Mouse (Mus musculus) limb, embryonic 14.5 days (tissue): ENCODE data around the gene Sema4f. TPM values are rescaled to one million over a fixed set of nuclear protein-coding genes. Genes with fewer than 3 reads are reported as not detected.

Experiments
- ATAC-seq: fragments of 200-750 bp; cut with Nextera tagmentation; 2 replicates; pipeline ENCODE4 v1.8.0; 2017; ENCODE audit warnings: low read depth, moderate number of reproducible peaks, moderate TSS enrichment; ENCODE audit not compliant: low FRiP score
- DNase-seq: peaks from one replicate; pipeline ENCODE4 v3.0.0-alpha.2; 2015; ENCODE audit warnings: low spot score
- H3K27ac ChIP-seq: fragments of 300-500 bp; sonication (generic); replicated peaks from 2 replicates; pipeline ENCODE4 v1.5.1; 2014; ENCODE audit warnings: low read depth, mild to moderate bottlenecking, low read length, moderate library complexity, mixed read lengths
- H3K27me3 ChIP-seq: fragments of 300-500 bp; sonication (generic); 2 replicates; pipeline ENCODE4 v1.6.1; 2014; ENCODE audit warnings: low read length, mixed read lengths; ENCODE audit not compliant: control insufficient read depth, insufficient read depth
- H3K36me3 ChIP-seq: fragments of 300-500 bp; sonication (generic); 2 replicates; pipeline ENCODE4 v1.6.1; 2014; ENCODE audit warnings: mild to moderate bottlenecking, low read length, moderate library complexity, mixed read lengths; ENCODE audit not compliant: control insufficient read depth, insufficient read depth
- H3K4me1 ChIP-seq: fragments of 300-500 bp; sonication (generic); 2 replicates; pipeline ENCODE4 v1.6.1; 2014; ENCODE audit warnings: antibody characterized with exemption, low read length, mixed read lengths; ENCODE audit not compliant: control insufficient read depth, insufficient read depth
- H3K4me2 ChIP-seq: fragments of 300-500 bp; sonication (generic); replicated peaks from 2 replicates; pipeline ENCODE4 v1.6.1; 2014; ENCODE audit warnings: low read depth, mild to moderate bottlenecking, low read length, moderate library complexity; ENCODE audit not compliant: severe bottlenecking
- H3K4me3 ChIP-seq: fragments of 300-500 bp; sonication (generic); replicated peaks from 2 replicates; pipeline ENCODE4 v1.5.1; 2014; ENCODE audit warnings: low read length
- H3K9ac ChIP-seq: fragments of 300-500 bp; sonication (generic); 2 replicates; pipeline ENCODE4 v1.6.1; 2014; ENCODE audit warnings: mild to moderate bottlenecking, low read depth, low read length, moderate library complexity; ENCODE audit not compliant: severe bottlenecking
- H3K9me3 ChIP-seq: fragments of 300-500 bp; sonication (generic); 2 replicates; pipeline ENCODE4 v1.6.1; 2016; ENCODE audit warnings: low read length; ENCODE audit not compliant: control insufficient read depth
- POLR2A ChIP-seq: fragments of 200-500 bp; IDR thresholded peaks from 2 replicates; pipeline ENCODE4 v1.8.0; 2012; ENCODE audit warnings: inconsistent platforms, mild to moderate bottlenecking, moderate library complexity, borderline replicate concordance; ENCODE audit not compliant: insufficient read depth, insufficient read length; ENCODE audit errors: extremely low read depth
- WGBS: fragments of 180-500 bp; shearing (Covaris S2); extraction: QIAGEN DNeasy Blood & Tissue Kit; methylation state at CpG from one replicate; pipeline ENCODE4 v1.1.7; 2014; 5-methylcytosine and 5-hydroxymethylcytosine counted together
- polyA plus RNA-seq, 2 experiments: library from polyadenylated mRNA; depleted of rRNA in 1 of 2; stranded (reverse) in 1 of 2; unstranded in 1 of 2; fragments of >200 nt; fragmentation: Nextera tagmentation in 1 of 2; extraction: Ambion mirVana in 1 of 2; gene quantifications; 2 replicates each; pipeline versions ENCODE4 v1.2.1 to v1.2.3; 2012 to 2014

Gene Sema4f
- polyA plus RNA-seq, 2 experiments = 1.1 to 3.2 TPM

DNA sequence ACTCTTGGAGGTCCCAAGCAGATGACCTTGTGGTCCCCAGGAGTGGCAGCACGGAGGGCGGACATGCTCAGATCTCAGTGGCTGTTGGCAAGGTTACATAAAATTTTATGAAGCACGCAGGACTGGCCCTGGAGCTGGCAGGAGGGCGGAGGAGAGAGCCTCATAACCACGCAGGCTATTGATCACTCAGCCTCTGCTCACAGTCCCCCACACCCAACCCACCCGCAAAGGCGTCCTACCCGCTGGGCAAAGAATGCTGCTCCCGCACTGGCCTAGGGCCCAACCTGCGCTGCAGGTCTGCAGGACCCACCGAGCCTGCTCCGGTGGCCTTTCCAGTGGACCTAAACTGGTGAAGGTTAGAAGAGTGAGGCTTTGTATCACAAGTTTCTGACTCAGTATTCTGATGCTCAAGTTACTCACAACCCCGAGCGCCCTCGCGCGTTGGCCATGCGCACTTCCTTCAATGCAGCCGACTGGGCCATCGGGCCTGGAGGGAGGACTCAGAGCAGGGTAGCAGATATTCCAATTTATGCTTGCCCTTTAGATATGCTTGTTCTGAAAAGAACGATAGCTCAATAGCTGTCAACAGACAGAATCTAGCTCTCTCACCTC lies 58.0 kb downstream of the Sema4f start:
- no peak for TF ChIP-seq POLR2A
- Histone ChIP-seq H3K36me3 (no peaks in the 10 kb centered on the region), H3K9ac (0 out of 2 replicates have a peak overlapping the region, but pooled peaks have one; percentile 34), H3K4me3 (no peak overlapping the region), H3K27ac (no peak overlapping the region), H3K4me1 (0 out of 2 replicates have a peak, but pooled peaks cover 2% of the 10 kb centered on the region), H3K27me3 (no peaks in the 10 kb centered on the region), H3K4me2 (peak overlapping the region; percentile 32; the same call in 1 of the 2 replicates), H3K9me3 (no peaks in the 10 kb centered on the region)
- WGBS = 29% methylated on average over 20 of the region's 21 CpGs
- DNase-seq (peak; percentile 65), ATAC-seq (peak; percentile 65; the same call in 1 of the 2 replicates)

DNA sequence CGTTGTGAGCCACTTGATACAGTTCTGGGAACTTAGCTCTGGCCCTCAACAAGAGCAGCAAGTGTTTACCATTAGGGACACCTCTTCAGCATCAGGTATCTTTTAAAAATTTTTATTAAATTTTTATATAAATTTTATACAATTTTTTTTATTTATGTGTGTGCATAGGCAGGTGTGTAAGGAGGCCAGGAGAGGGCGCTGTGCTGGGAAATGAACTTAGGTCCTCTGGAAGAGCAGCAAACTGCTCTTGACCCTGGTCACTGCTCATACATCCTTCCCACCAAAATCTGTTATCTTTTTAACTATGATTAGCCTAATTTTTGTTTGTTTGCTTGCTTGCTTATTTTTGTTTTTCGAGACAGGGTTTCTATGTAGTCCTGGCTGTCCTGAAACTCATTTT lies 58.8 kb downstream of the Sema4f start:
- 0 out of 2 replicates have a peak, but pooled peaks cover 2% of the 10 kb centered on the region for H3K4me1 ChIP-seq
- no peak for TF ChIP-seq POLR2A
- H3K9me3 ChIP-seq = no peaks in the 10 kb centered on the region
- DNase-seq (no peak), ATAC-seq (no peak)
- no peaks in the 10 kb centered on the region for H3K27me3 ChIP-seq
- H3K9ac ChIP-seq = no peak overlapping the region
- 79% methylated on average over 3 of the region's 3 CpGs for WGBS
- H3K4me3 ChIP-seq = no peak overlapping the region
- no peak overlapping the region for H3K27ac ChIP-seq
- H3K36me3 ChIP-seq = no peaks in the 10 kb centered on the region
- no peak overlapping the region for H3K4me2 ChIP-seq

DNA sequence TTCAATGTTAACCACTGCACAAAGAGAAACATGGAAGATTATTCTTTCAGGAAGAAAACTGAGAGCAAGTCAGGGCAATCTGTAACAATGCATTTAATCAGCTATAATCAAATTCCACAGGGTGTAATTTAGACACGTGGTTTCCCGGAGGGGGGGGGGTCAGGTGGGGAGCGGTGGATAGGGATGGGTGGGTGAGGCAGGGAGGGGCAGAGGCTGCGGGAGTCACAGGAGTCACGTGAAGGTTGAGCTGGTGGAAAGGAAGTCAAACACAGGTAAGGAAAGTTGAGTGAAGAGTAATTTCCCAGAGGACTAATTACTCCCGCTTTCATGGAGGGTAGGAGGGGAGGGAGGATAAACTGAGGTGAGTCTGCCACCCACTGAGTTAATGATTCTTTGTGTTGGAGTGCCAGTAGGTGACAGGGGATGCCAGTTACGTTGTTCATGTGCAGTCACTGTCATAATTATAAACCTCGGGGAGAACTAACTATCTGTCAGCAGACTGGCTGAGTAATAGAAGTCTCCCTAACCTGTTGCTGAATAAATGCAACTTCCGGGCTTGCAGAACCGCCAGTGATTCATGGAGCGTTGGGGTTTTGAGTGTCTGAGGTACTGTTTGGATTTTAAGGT lies 60.0 kb downstream of the Sema4f start:
- H3K27me3 ChIP-seq = no peaks in the 10 kb centered on the region
- 0 out of 2 replicates have a peak, but pooled peaks cover 2% of the 10 kb centered on the region for H3K4me1 ChIP-seq
- H3K4me3 ChIP-seq = no peak overlapping the region
- no peak overlapping the region for H3K27ac ChIP-seq
- no peaks in the 10 kb centered on the region for H3K36me3 ChIP-seq
- H3K9me3 ChIP-seq = no peaks in the 10 kb centered on the region
- H3K9ac ChIP-seq = no peak overlapping the region
- no peak for TF ChIP-seq POLR2A
- DNase-seq (no peak), ATAC-seq (no peak)
- 58% methylated on average over 11 of the region's 11 CpGs for WGBS
- no peak overlapping the region for H3K4me2 ChIP-seq

DNA sequence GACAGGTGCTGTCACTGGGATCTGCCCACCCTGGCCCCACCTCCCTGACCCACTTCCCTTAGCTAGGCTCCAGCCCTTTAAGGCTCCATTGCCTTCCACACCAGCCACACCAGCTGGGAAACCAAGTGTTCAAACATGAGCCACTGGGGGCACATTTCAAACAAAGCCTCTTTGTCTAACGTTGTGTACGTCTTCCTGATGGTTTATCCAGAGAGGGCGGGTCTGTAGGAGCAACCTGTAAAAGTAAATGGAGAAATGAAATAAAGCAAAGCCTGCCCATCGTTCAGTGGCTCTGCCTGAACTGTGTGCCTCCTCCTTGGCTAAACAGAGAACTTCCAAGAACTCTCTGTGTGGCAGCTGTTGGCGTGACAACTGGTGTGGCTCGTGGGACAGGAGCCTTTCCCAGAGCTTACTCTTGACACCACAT lies 64.0 kb downstream of the Sema4f start:
- Histone ChIP-seq H3K9ac (no peak overlapping the region), H3K4me3 (no peak overlapping the region), H3K36me3 (no peaks in the 10 kb centered on the region), H3K4me2 (no peak overlapping the region), H3K9me3 (no peaks in the 10 kb centered on the region), H3K4me1 (no peaks in the 10 kb centered on the region), H3K27ac (no peak overlapping the region), H3K27me3 (no peaks in the 10 kb centered on the region)
- DNase-seq (no peak), ATAC-seq (peak; percentile 73; the same call in 1 of the 2 replicates)
- 47% methylated on average over 6 of the region's 6 CpGs for WGBS
- no peak for TF ChIP-seq POLR2A

DNA sequence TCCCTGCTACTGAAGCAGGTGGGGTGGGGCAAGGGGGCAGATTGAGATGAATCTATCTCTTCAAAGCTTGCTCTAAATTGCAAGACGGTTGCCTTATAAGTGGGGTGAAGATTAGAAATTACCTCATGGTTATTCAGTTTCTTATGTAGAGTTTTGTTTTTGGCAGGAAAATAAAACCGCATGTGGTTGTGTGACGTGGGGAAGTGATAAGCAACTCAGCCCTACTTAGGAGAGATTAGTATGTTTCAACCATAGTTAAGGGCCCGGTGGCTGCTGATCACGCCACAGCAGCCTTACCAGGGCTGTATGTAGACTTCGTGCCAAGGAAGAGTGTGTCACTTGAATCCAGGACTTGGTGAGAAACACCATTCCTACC lies 67.2 kb downstream of the Sema4f start:
- no peak overlapping the region for H3K9ac ChIP-seq
- no peak for TF ChIP-seq POLR2A
- no peaks in the 10 kb centered on the region for H3K36me3 ChIP-seq
- ATAC-seq (no peak), DNase-seq (no peak)
- H3K27ac ChIP-seq = no peak overlapping the region
- no peaks in the 10 kb centered on the region; the same call in 1 of the 2 replicates for H3K9me3 ChIP-seq
- 85% methylated on average over 6 of the region's 6 CpGs for WGBS
- no peaks in the 10 kb centered on the region for H3K4me1 ChIP-seq
- no peak overlapping the region for H3K4me3 ChIP-seq
- no peak overlapping the region for H3K4me2 ChIP-seq
- H3K27me3 ChIP-seq = no peaks in the 10 kb centered on the region
